In the genomic region with DNA sequence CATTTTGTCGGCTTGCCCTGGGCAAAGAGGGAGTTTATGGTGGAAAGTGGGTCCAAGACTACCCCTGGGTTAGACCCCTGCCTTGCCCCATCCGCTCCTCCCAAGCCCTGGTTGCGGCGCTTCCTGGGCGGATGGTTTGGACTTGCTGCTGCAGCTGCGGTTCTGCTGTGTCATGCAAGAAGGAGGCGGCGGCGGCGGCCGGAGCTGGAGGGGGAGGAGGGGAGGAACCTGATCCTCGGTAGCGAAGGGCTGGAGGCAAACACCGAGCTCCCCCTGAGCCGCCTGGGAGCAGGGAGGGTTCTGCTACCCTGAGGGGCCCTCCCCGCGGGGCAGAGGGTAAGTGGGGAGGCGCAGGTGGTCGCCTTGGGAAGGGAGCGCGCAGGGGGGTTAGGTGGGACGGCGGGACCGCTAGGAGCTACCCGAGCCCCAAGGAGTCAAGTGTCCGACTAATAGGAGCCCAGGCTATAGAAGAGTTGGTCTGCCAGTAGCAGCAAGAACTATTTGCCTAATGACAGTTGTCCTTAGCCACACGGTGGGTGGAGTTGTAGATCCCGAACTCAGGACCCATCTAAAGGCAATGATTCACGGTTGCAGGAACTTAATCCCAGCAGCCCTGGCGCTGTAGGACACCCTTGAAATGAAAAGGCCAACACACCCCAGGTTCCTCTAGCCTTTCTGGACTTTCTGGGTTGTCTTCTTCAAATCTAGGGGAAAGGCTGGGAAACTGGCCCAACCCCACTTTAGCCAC, we compare ENCODE assay signal across 8 mouse cellular contexts.
DNase-seq lines count a peak whose midpoint lies in the region; ATAC-seq and TF ChIP-seq lines count a peak whose summit lies in the region.

No protein-coding gene starts in this region.

- intact Hi-C loops in heart, adult 2 months (cut with DNase I), result loop anchor here (2.0 to 5.0 kb wide), 2 partner anchors 66 to 177 kb away; partner anchors contain the start of gene Mkln1

- H3K4me3 ChIP-seq in embryonic facial prominence, embryonic 12.5 days, result peak overlapping the region; percentile 36
- peak overlapping the region; percentile 81 for H3K4me3 ChIP-seq in heart, adult 2 months
- peak overlapping the region; percentile 70 for H3K4me3 ChIP-seq in liver, adult 2 months (ENCODE audit: insufficient read depth, low read depth, low read length)
- H3K4me3 ChIP-seq in midbrain, embryonic 16.5 days (ENCODE audit: low read depth, low read length), result peak overlapping the region; percentile 45
- peak overlapping the region; percentile 30 for H3K4me3 ChIP-seq in stomach, embryonic 15.5 days (replicated peaks)

- peak; percentile 39 for ATAC-seq in embryonic facial prominence, embryonic 12.5 days (ENCODE audit: insufficient number of reproducible peaks, insufficient read depth, low FRiP score, low TSS enrichment)
- ATAC-seq in midbrain, embryonic 16.5 days, result no peak
- ATAC-seq in stomach, embryonic 15.5 days (ENCODE audit: insufficient read depth, low FRiP score, low read depth), result no peak

- H3K79me2 ChIP-seq in heart, adult 2 months (replicated peaks; ENCODE audit: control insufficient read depth, insufficient read depth, low read length), result peaks cover 3% of the 10 kb centered on the region; the same call in 1 of the 2 replicates
- H3K79me2 ChIP-seq in liver, adult 2 months (ENCODE audit: control insufficient read depth, insufficient read depth, low read length), result peaks cover 21% of the 10 kb centered on the region; the same call in 1 of the 2 replicates

- peaks cover 27% of the 10 kb centered on the region for H3K4me1 ChIP-seq in embryonic facial prominence, embryonic 12.5 days
- peaks cover 9% of the 10 kb centered on the region for H3K4me1 ChIP-seq in heart, adult 2 months (ENCODE audit: control insufficient read depth, insufficient read depth, low read length)
- H3K4me1 ChIP-seq in liver, adult 2 months (ENCODE audit: control insufficient read depth, insufficient read depth, low read length), result peaks cover 8% of the 10 kb centered on the region
- H3K4me1 ChIP-seq in midbrain, embryonic 16.5 days (ENCODE audit: control insufficient read depth, insufficient read depth, low read length), result peaks cover 30% of the 10 kb centered on the region
- peaks cover 17% of the 10 kb centered on the region for H3K4me1 ChIP-seq in stomach, embryonic 15.5 days

- H3K9me3 ChIP-seq in embryonic facial prominence, embryonic 12.5 days, result no peaks in the 10 kb centered on the region
- no peaks in the 10 kb centered on the region for H3K9me3 ChIP-seq in midbrain, embryonic 16.5 days (replicated peaks; ENCODE audit: control insufficient read depth, low read length, poor library complexity, severe bottlenecking)
- no peaks in the 10 kb centered on the region for H3K9me3 ChIP-seq in stomach, embryonic 15.5 days

- WGBS in embryonic facial prominence, embryonic 12.5 days, result 2% methylated on average over 30 of the region's 30 CpGs
- 2% methylated on average over 30 of the region's 30 CpGs for WGBS in heart, adult 2 months
- 2% methylated on average over 30 of the region's 30 CpGs for WGBS in liver, adult 2 months
- WGBS in midbrain, embryonic 16.5 days, result 2% methylated on average over 30 of the region's 30 CpGs
- 2% methylated on average over 30 of the region's 30 CpGs for WGBS in stomach, embryonic 15.5 days

- H3K4me2 ChIP-seq in embryonic facial prominence, embryonic 12.5 days (replicated peaks), result peak overlapping the region; percentile 72
- H3K4me2 ChIP-seq in midbrain, embryonic 16.5 days (ENCODE audit: low read length), result peak overlapping the region; percentile 89
- H3K4me2 ChIP-seq in stomach, embryonic 15.5 days, result peak overlapping the region; percentile 57

- TF ChIP-seq POLR2A in heart, adult 2 months (IDR thresholded peaks at IDR 0.05; ENCODE audit: insufficient read depth, low read depth, low read length), result peak; percentile 70
- TF ChIP-seq POLR2A in liver, adult 2 months (IDR thresholded peaks at IDR 0.05; ENCODE audit: extremely low read depth, insufficient read depth, low read length), result peak; percentile 57; the same call in 1 of the 2 replicates

- DNase-seq in spleen, adult 18-20 months, result peak; percentile 55 to 63
- no peak for DNase-seq in spleen, postnatal 14 days (ENCODE audit: low spot score in 2 of 2)
- peak; percentile 87 to 88 for DNase-seq in heart, adult 2 months
- DNase-seq in kidney, adult 18-20 months, result peak; percentile 86
- peak; percentile 80 for DNase-seq in liver, adult 2 months (ENCODE audit: extremely low read depth, low read depth, low spot score)

- H3K9ac ChIP-seq in embryonic facial prominence, embryonic 12.5 days, result 0 out of 2 replicates have a peak overlapping the region, but pooled peaks have one; percentile 20
- H3K9ac ChIP-seq in heart, adult 2 months (ENCODE audit: low read depth, low read length), result peak overlapping the region; percentile 89
- H3K9ac ChIP-seq in liver, adult 2 months (ENCODE audit: low read depth, low read length), result peak overlapping the region; percentile 99
- peak overlapping the region; percentile 68 for H3K9ac ChIP-seq in midbrain, embryonic 16.5 days (ENCODE audit: low read depth, low read length)
- no peak overlapping the region for H3K9ac ChIP-seq in stomach, embryonic 15.5 days

- H3K36me3 ChIP-seq in embryonic facial prominence, embryonic 12.5 days, result no peaks in the 10 kb centered on the region
- H3K36me3 ChIP-seq in heart, adult 2 months (ENCODE audit: control insufficient read depth, insufficient read depth, low read length), result peaks cover 9% of the 10 kb centered on the region
- no peaks in the 10 kb centered on the region for H3K36me3 ChIP-seq in liver, adult 2 months (ENCODE audit: control insufficient read depth, insufficient read depth, low read length)
- no peaks in the 10 kb centered on the region for H3K36me3 ChIP-seq in midbrain, embryonic 16.5 days (ENCODE audit: control insufficient read depth, insufficient read depth, low read length)
- no peaks in the 10 kb centered on the region for H3K36me3 ChIP-seq in stomach, embryonic 15.5 days

- 0 out of 2 replicates have a peak, but pooled peaks have one; percentile 9 for TF ChIP-seq EP300 in heart, adult 2 months (IDR thresholded peaks at IDR 0.05; ENCODE audit: insufficient read depth, low read depth, low read length)

- TF ChIP-seq CTCF in heart, adult 2 months (IDR thresholded peaks at IDR 0.05), result no peak
- no peak for TF ChIP-seq CTCF in liver, adult 2 months (IDR thresholded peaks at IDR 0.05; ENCODE audit: low read depth, low read length)

- H3K27me3 ChIP-seq in embryonic facial prominence, embryonic 12.5 days, result peaks cover 63% of the 10 kb centered on the region
- no peaks in the 10 kb centered on the region for H3K27me3 ChIP-seq in heart, adult 2 months (ENCODE audit: control insufficient read depth, insufficient read depth, low read length)
- no peaks in the 10 kb centered on the region for H3K27me3 ChIP-seq in liver, adult 2 months (ENCODE audit: control insufficient read depth, insufficient read depth, low read length)
- peaks cover 11% of the 10 kb centered on the region for H3K27me3 ChIP-seq in midbrain, embryonic 16.5 days (ENCODE audit: control insufficient read depth, insufficient read depth, low read depth, low read length)
- peaks cover 48% of the 10 kb centered on the region for H3K27me3 ChIP-seq in stomach, embryonic 15.5 days (replicated peaks)

- H3K27ac ChIP-seq in embryonic facial prominence, embryonic 12.5 days, result no peak overlapping the region
- peak overlapping the region; percentile 100 for H3K27ac ChIP-seq in heart, adult 2 months
- H3K27ac ChIP-seq in liver, adult 2 months (replicated peaks; ENCODE audit: insufficient read depth, low read depth, low read length), result peak overlapping the region; percentile 100
- no peak overlapping the region for H3K27ac ChIP-seq in midbrain, embryonic 16.5 days (ENCODE audit: low read length)
- no peak overlapping the region for H3K27ac ChIP-seq in stomach, embryonic 15.5 days

Comparison
In these comparisons a context has a peak if more than half of its experiments do, and no peak if none do; other contexts are left out.
1. DNase-seq: peak in spleen, adult 18-20 months (2 of 2), heart, adult 2 months (2 of 2), kidney, adult 18-20 months (single experiment) and liver, adult 2 months (single experiment); none in spleen, postnatal 14 days (0 of 2).
2. H3K27ac ChIP-seq: peak in heart, adult 2 months (single experiment) and liver, adult 2 months (single experiment); none in embryonic facial prominence, embryonic 12.5 days (single experiment), midbrain, embryonic 16.5 days (single experiment) and stomach, embryonic 15.5 days (single experiment).
3. H3K4me3 ChIP-seq: peak in every context shown above with its lines; median percentile 81 in heart, adult 2 months; 70 in liver, adult 2 months; 45 in midbrain, embryonic 16.5 days; 36 in embryonic facial prominence, embryonic 12.5 days; 30 in stomach, embryonic 15.5 days.
4. Peak in every context shown above with its lines, with median percentiles within 50 percentile points of each other: H3K4me2 ChIP-seq.